ENCODE assay signal across 12 mouse cellular contexts in genomic region chr6:83027706-83028105, GRCm38 (mm10). TPM values are rescaled to one million over a fixed set of nuclear protein-coding genes. Genes with fewer than 3 reads are reported as not detected.
DNase-seq lines count a peak whose midpoint lies in the region; ATAC-seq lines count a peak whose summit lies in the region.
"Had no signal": no experiment of that assay in that cellular context is flagged by ENCODE, and none has a peak within 500 bp of the region (broad histone marks: within the 10 kb centered on the region; RNA-seq: fewer than 3 reads in every experiment).

No protein-coding gene starts in this region.

- peak; percentile 35 for ATAC-seq in lung, embryonic 16.5 days (ENCODE audit: low read depth)
- ATAC-seq in embryonic facial prominence, embryonic 13.5 days (ENCODE audit: insufficient number of reproducible peaks, insufficient read depth, low FRiP score, low TSS enrichment, low read depth), result peak; percentile 12
- peak; percentile 68 for ATAC-seq in limb, embryonic 15.5 days (ENCODE audit: insufficient number of reproducible peaks, low FRiP score, low TSS enrichment, low read depth)
- ATAC-seq: intestine, embryonic 16.5 days had no signal

- WGBS in lung, embryonic 16.5 days, result 16% methylated on average over 7 of the region's 9 CpGs
- WGBS in embryonic facial prominence, embryonic 13.5 days, result 36% methylated on average over 8 of the region's 9 CpGs
- WGBS in limb, embryonic 15.5 days, result 38% methylated on average over 7 of the region's 9 CpGs

- H3K27ac ChIP-seq in lung, embryonic 16.5 days (ENCODE audit: low read length), result no peak overlapping the region
- peak overlapping the region; percentile 57; the same call in 1 of the 2 replicates for H3K27ac ChIP-seq in embryonic facial prominence, embryonic 13.5 days
- H3K27ac ChIP-seq in limb, embryonic 15.5 days, result peak overlapping the region; percentile 59; the same call in 1 of the 2 replicates
- H3K27ac ChIP-seq: forebrain, embryonic 10.5 days; kidney, postnatal 0 days had no signal

- H3K4me1 ChIP-seq in lung, embryonic 16.5 days (replicated peaks; ENCODE audit: control insufficient read depth, insufficient read depth, low read length), result peaks cover 17% of the 10 kb centered on the region
- peaks cover 58% of the 10 kb centered on the region for H3K4me1 ChIP-seq in embryonic facial prominence, embryonic 13.5 days
- H3K4me1 ChIP-seq in limb, embryonic 15.5 days, result peaks cover 41% of the 10 kb centered on the region

- H3K4me3 ChIP-seq in lung, embryonic 16.5 days (ENCODE audit: low read length), result no peak overlapping the region
- H3K4me3 ChIP-seq in embryonic facial prominence, embryonic 13.5 days, result no peak overlapping the region
- no peak overlapping the region for H3K4me3 ChIP-seq in limb, embryonic 15.5 days
- H3K4me3 ChIP-seq: forebrain, embryonic 10.5 days had no signal

- H3K9ac ChIP-seq in lung, embryonic 16.5 days (ENCODE audit: low read length), result peak overlapping the region; percentile 45; the same call in 1 of the 2 replicates
- H3K9ac ChIP-seq in embryonic facial prominence, embryonic 13.5 days, result no peak overlapping the region
- H3K9ac ChIP-seq in limb, embryonic 15.5 days, result no peak overlapping the region

- H3K9me3 ChIP-seq in lung, embryonic 16.5 days (ENCODE audit: control insufficient read depth, low read length), result no peaks in the 10 kb centered on the region
- H3K9me3 ChIP-seq in embryonic facial prominence, embryonic 13.5 days, result no peaks in the 10 kb centered on the region
- no peaks in the 10 kb centered on the region for H3K9me3 ChIP-seq in limb, embryonic 15.5 days
- H3K9me3 ChIP-seq: forebrain, embryonic 10.5 days had no signal

- no peak overlapping the region for H3K4me2 ChIP-seq in lung, embryonic 16.5 days (ENCODE audit: low read depth, low read length)
- no peak overlapping the region for H3K4me2 ChIP-seq in embryonic facial prominence, embryonic 13.5 days
- H3K4me2 ChIP-seq in limb, embryonic 15.5 days, result no peak overlapping the region

- H3K27me3 ChIP-seq in lung, embryonic 16.5 days (ENCODE audit: control insufficient read depth, insufficient read depth, low read depth, low read length), result no peaks in the 10 kb centered on the region
- peaks cover 41% of the 10 kb centered on the region for H3K27me3 ChIP-seq in embryonic facial prominence, embryonic 13.5 days
- H3K27me3 ChIP-seq in limb, embryonic 15.5 days, result peaks cover 8% of the 10 kb centered on the region

- DNase-seq in gastrocnemius, postnatal 25 days, result peak; percentile 70
- no peak for DNase-seq in gastrocnemius, adult 18-20 months (ENCODE audit: low spot score)
- no peak for DNase-seq in lung, postnatal 14 days
- DNase-seq in adrenal gland, postnatal 10 days, result no peak
- DNase-seq in cerebellum, adult 8-10 months, result no peak
- DNase-seq: cerebellum, adult 2 months had no signal

- no peaks in the 10 kb centered on the region for H3K36me3 ChIP-seq in lung, embryonic 16.5 days (ENCODE audit: control insufficient read depth, insufficient read depth, low read length)
- H3K36me3 ChIP-seq in embryonic facial prominence, embryonic 13.5 days, result no peaks in the 10 kb centered on the region
- H3K36me3 ChIP-seq in limb, embryonic 15.5 days, result 0 out of 2 replicates have a peak, but pooled peaks cover 4% of the 10 kb centered on the region

RNA-seq across cellular contexts. Expression of gene Dok1, which starts 5.6 kb away (rescaled TPM):
- 1 to 10 TPM; 1.9 to 2.6 TPM for total RNA-seq in gastrocnemius, postnatal 25 days (2021)
- 1 to 10 TPM; 1.1 to 1.4 TPM for total RNA-seq in gastrocnemius, adult 18-20 months (2021)
- 16.7 and 17.6 TPM in 2 replicates for polyA plus RNA-seq in lung, embryonic 16.5 days (2015; fragmentation: Nextera tagmentation; extraction: Ambion mirVana)
- polyA plus RNA-seq in embryonic facial prominence, embryonic 13.5 days (2015; fragmentation: Nextera tagmentation; extraction: Ambion mirVana), result 11.5 and 12.8 TPM in 2 replicates
- polyA plus RNA-seq in limb, embryonic 15.5 days (2015; fragmentation: Nextera tagmentation; extraction: Ambion mirVana), result 13.1 and 15.7 TPM in 2 replicates
- total RNA-seq in adrenal gland, postnatal 10 days (2021), result 10 to 100 TPM in 1 of 2 experiments, 1 to 10 TPM in 1; 9.8 to 11.2 TPM

RNA-seq across cellular contexts. Expression of gene Loxl3, which starts 6.3 kb away (rescaled TPM):
- total RNA-seq in gastrocnemius, postnatal 25 days (2021), result 1 to 10 TPM; 4.2 to 5.3 TPM
- 1 to 10 TPM; 1.2 to 1.4 TPM for total RNA-seq in gastrocnemius, adult 18-20 months (2021)
- polyA plus RNA-seq in lung, embryonic 16.5 days (2015; fragmentation: Nextera tagmentation; extraction: Ambion mirVana), result 25.5 and 26.0 TPM in 2 replicates
- polyA plus RNA-seq in embryonic facial prominence, embryonic 13.5 days (2015; fragmentation: Nextera tagmentation; extraction: Ambion mirVana), result 20.9 and 24.1 TPM in 2 replicates
- 31.2 and 34.9 TPM in 2 replicates for polyA plus RNA-seq in limb, embryonic 15.5 days (2015; fragmentation: Nextera tagmentation; extraction: Ambion mirVana)
- 1 to 10 TPM; 4.8 to 6.0 TPM for total RNA-seq in adrenal gland, postnatal 10 days (2021)

RNA-seq across cellular contexts. Expression of gene Aup1, which starts 26.6 kb away (rescaled TPM):
- total RNA-seq in gastrocnemius, postnatal 25 days (2021), result 10 to 100 TPM; 71.8 to 82.5 TPM
- 100 to 1,000 TPM in 1 of 2 experiments, 10 to 100 TPM in 1; 94.0 to 101 TPM for total RNA-seq in gastrocnemius, adult 18-20 months (2021)
- 195 and 211 TPM in 2 replicates for polyA plus RNA-seq in lung, embryonic 16.5 days (2015; fragmentation: Nextera tagmentation; extraction: Ambion mirVana)
- polyA plus RNA-seq in embryonic facial prominence, embryonic 13.5 days (2015; fragmentation: Nextera tagmentation; extraction: Ambion mirVana), result 177 and 206 TPM in 2 replicates
- polyA plus RNA-seq in limb, embryonic 15.5 days (2015; fragmentation: Nextera tagmentation; extraction: Ambion mirVana), result 181 and 186 TPM in 2 replicates
- 100 to 1,000 TPM; 143 to 149 TPM for total RNA-seq in adrenal gland, postnatal 10 days (2021)

RNA-seq across cellular contexts. Expression of gene Htra2, which starts 27.4 kb away (rescaled TPM):
- total RNA-seq in gastrocnemius, postnatal 25 days (2021), result 10 to 100 TPM; 16.5 to 18.4 TPM
- 10 to 100 TPM; 15.3 to 17.4 TPM for total RNA-seq in gastrocnemius, adult 18-20 months (2021)
- polyA plus RNA-seq in lung, embryonic 16.5 days (2015; fragmentation: Nextera tagmentation; extraction: Ambion mirVana), result 61.8 and 64.9 TPM in 2 replicates
- 72.6 and 75.4 TPM in 2 replicates for polyA plus RNA-seq in embryonic facial prominence, embryonic 13.5 days (2015; fragmentation: Nextera tagmentation; extraction: Ambion mirVana)
- 64.6 and 70.6 TPM in 2 replicates for polyA plus RNA-seq in limb, embryonic 15.5 days (2015; fragmentation: Nextera tagmentation; extraction: Ambion mirVana)
- 10 to 100 TPM; 53.4 to 60.5 TPM for total RNA-seq in adrenal gland, postnatal 10 days (2021)

RNA-seq across cellular contexts. Expression of gene Dqx1, which starts 29.9 kb away (rescaled TPM):
- total RNA-seq in gastrocnemius, postnatal 25 days (2021), result under 1 TPM; 0.26 to 0.51 TPM
- total RNA-seq in gastrocnemius, adult 18-20 months (2021), result under 1 TPM; 0.27 to 0.45 TPM
- polyA plus RNA-seq in lung, embryonic 16.5 days (2015; fragmentation: Nextera tagmentation; extraction: Ambion mirVana), result 1.9 and 2.0 TPM in 2 replicates
- polyA plus RNA-seq in embryonic facial prominence, embryonic 13.5 days (2015; fragmentation: Nextera tagmentation; extraction: Ambion mirVana), result 1.3 TPM in 2 replicates
- polyA plus RNA-seq in limb, embryonic 15.5 days (2015; fragmentation: Nextera tagmentation; extraction: Ambion mirVana), result 0.57 and 1.3 TPM in 2 replicates
- total RNA-seq in adrenal gland, postnatal 10 days (2021), result 1 to 10 TPM; 3.7 TPM

Comparison
In these comparisons a context has a peak if more than half of its experiments do, and no peak if none do; other contexts are left out.
1. ATAC-seq: peak in every context shown above with its lines; median percentile 68 in limb, embryonic 15.5 days; 35 in lung, embryonic 16.5 days; 12 in embryonic facial prominence, embryonic 13.5 days.